Comparison of ENCODE assay signal across 25 mouse cellular contexts in the genomic region with DNA sequence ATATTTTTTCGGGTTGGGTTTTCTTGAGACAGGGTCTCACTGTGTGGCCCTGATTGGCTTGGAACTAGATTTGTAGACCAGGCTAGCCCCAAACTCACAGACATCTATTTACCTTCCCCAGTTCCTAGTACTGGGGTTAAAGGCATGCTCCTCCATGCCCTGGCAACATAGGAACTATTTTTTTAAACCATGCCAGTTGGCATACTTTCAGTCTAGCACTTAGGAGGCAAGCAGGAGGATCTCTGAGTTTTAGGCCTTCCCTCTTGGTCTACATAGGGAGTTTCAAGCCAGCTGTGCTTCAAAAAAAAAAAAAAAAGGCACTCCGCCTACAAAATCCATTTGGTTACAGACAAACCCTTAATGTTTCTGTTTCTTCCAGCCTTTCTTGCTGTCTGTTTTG. TPM values are rescaled to one million over a fixed set of nuclear protein-coding genes. Genes with fewer than 3 reads are reported as not detected.
A peak's percentile ranks its signal among the peaks of the same experiment; 100 is the strongest.
DNase-seq lines count a peak whose midpoint lies in the region; ATAC-seq lines count a peak whose summit lies in the region.
"Had no signal": no experiment of that assay in that cellular context is flagged by ENCODE, and none has a peak within 500 bp of the region (broad histone marks: within the 10 kb centered on the region; RNA-seq: fewer than 3 reads in every experiment).

No protein-coding gene starts in this region.

- peak overlapping the region; percentile 87; the same call in 1 of the 2 replicates for H3K27ac ChIP-seq in stomach, embryonic 16.5 days (ENCODE audit: low read length)
- H3K27ac ChIP-seq in heart, embryonic 10.5 days, result no peak overlapping the region
- H3K27ac ChIP-seq: forebrain, embryonic 13.5 days; forebrain, embryonic 15.5 days had no signal

- WGBS in stomach, embryonic 16.5 days, result 83% methylated on average over 2 of the region's 2 CpGs
- WGBS in heart, embryonic 10.5 days, result 84% methylated on average over 2 of the region's 2 CpGs

- no peaks in the 10 kb centered on the region for H3K9me3 ChIP-seq in stomach, embryonic 16.5 days (replicated peaks; ENCODE audit: control insufficient read depth, low read length)
- H3K9me3 ChIP-seq in heart, embryonic 10.5 days, result no peaks in the 10 kb centered on the region
- H3K9me3 ChIP-seq: embryonic facial prominence, embryonic 13.5 days; embryonic facial prominence, embryonic 15.5 days; forebrain, embryonic 13.5 days; forebrain, embryonic 15.5 days had no signal

- H3K4me1 ChIP-seq in stomach, embryonic 16.5 days (ENCODE audit: control insufficient read depth, insufficient read depth, low read length), result peaks cover 20% of the 10 kb centered on the region
- peaks cover 37% of the 10 kb centered on the region for H3K4me1 ChIP-seq in heart, embryonic 10.5 days

- H3K36me3 ChIP-seq in stomach, embryonic 16.5 days (ENCODE audit: control insufficient read depth, insufficient read depth, low read length), result no peaks in the 10 kb centered on the region
- peaks cover 43% of the 10 kb centered on the region for H3K36me3 ChIP-seq in heart, embryonic 10.5 days

- no peak for ATAC-seq in stomach, embryonic 16.5 days (ENCODE audit: insufficient read depth, low FRiP score)
- ATAC-seq: activated CD4-positive, CD25-positive, alpha-beta regulatory T cell, adult 4 months; CD4-positive, CD25-positive, alpha-beta regulatory T cell, adult 4 months; forebrain, embryonic 13.5 days; forebrain, embryonic 15.5 days; forebrain, postnatal 0 days; Patski had no signal

- H3K4me3 ChIP-seq in stomach, embryonic 16.5 days (replicated peaks; ENCODE audit: low read length), result no peak overlapping the region
- H3K4me3 ChIP-seq in heart, embryonic 10.5 days, result no peak overlapping the region
- H3K4me3 ChIP-seq: embryonic facial prominence, embryonic 13.5 days; embryonic facial prominence, embryonic 15.5 days; erythroblast, embryonic 14.5 days; forebrain, embryonic 13.5 days; forebrain, embryonic 15.5 days had no signal

- no peak overlapping the region for H3K9ac ChIP-seq in stomach, embryonic 16.5 days (ENCODE audit: low read length)
- H3K9ac ChIP-seq: embryonic facial prominence, embryonic 13.5 days; embryonic facial prominence, embryonic 15.5 days; forebrain, embryonic 13.5 days; forebrain, embryonic 15.5 days; forebrain, postnatal 0 days had no signal

- no peaks in the 10 kb centered on the region for H3K27me3 ChIP-seq in stomach, embryonic 16.5 days (ENCODE audit: control insufficient read depth, insufficient read depth, low read length)
- H3K27me3 ChIP-seq in heart, embryonic 10.5 days (ENCODE audit: insufficient read depth, poor library complexity, severe bottlenecking), result no peaks in the 10 kb centered on the region
- H3K27me3 ChIP-seq: CH12.LX; embryonic facial prominence, embryonic 13.5 days; embryonic facial prominence, embryonic 15.5 days; forebrain, embryonic 13.5 days; forebrain, embryonic 15.5 days; Patski had no signal

- peak; percentile 83 for DNase-seq in adipocyte (ENCODE audit: low spot score)
- DNase-seq in fat pad, adult 2 months (ENCODE audit: extremely low read depth, low read depth, low spot score), result peak; percentile 98
- DNase-seq in embryo, embryonic 9.5 days (ENCODE audit: extremely low spot score), result no peak
- DNase-seq in heart, embryonic 10.5 days (ENCODE audit: low spot score), result no peak
- no peak for DNase-seq in urinary bladder, adult 18-20 months (ENCODE audit: low spot score in 2 of 2)
- DNase-seq: adrenal gland, adult 2 months; adrenal gland, postnatal 10 days; adrenal gland, postnatal 25 days; B cell, adult 2 months; cerebellum, adult 2 months; cerebellum, adult 9-10 months; cerebellum, postnatal 10 days; cerebellum, postnatal 25 days; forebrain, postnatal 0 days had no signal

- H3K4me2 ChIP-seq in stomach, embryonic 16.5 days (ENCODE audit: low read depth, low read length), result no peak overlapping the region
- H3K4me2 ChIP-seq: embryonic facial prominence, embryonic 13.5 days; embryonic facial prominence, embryonic 15.5 days; forebrain, embryonic 13.5 days; forebrain, embryonic 15.5 days had no signal

RNA-seq across cellular contexts. Expression of a gene that starts 9.3 kb away (rescaled TPM):
- 55.4 and 63.1 TPM in 2 replicates for polyA plus RNA-seq in stomach, embryonic 16.5 days (2015; fragmentation: Nextera tagmentation; extraction: Ambion mirVana)
- polyA plus RNA-seq in heart, embryonic 10.5 days (2016; fragmentation: Nextera tagmentation; extraction: Ambion mirVana), result 94.3 and 111 TPM in 2 replicates

RNA-seq across cellular contexts. Expression of a gene that starts 26.9 kb away (rescaled TPM):
- 480 and 562 TPM in 2 replicates for polyA plus RNA-seq in stomach, embryonic 16.5 days (2015; fragmentation: Nextera tagmentation; extraction: Ambion mirVana)
- polyA plus RNA-seq in heart, embryonic 10.5 days (2016; fragmentation: Nextera tagmentation; extraction: Ambion mirVana), result 554 and 714 TPM in 2 replicates

RNA-seq across cellular contexts. Expression of a gene that starts 37.6 kb away (rescaled TPM):
- 0.66 and 0.90 TPM in 2 replicates for polyA plus RNA-seq in stomach, embryonic 16.5 days (2015; fragmentation: Nextera tagmentation; extraction: Ambion mirVana)
- polyA plus RNA-seq in heart, embryonic 10.5 days (2016; fragmentation: Nextera tagmentation; extraction: Ambion mirVana), result 1.3 TPM in 2 replicates
- polyA plus RNA-seq: CD4-positive, CD25-positive, alpha-beta regulatory T cell, adult 4 months; erythroblast, embryonic 14.5 days; G1E had no signal

RNA-seq across cellular contexts. Expression of a gene that starts 45.8 kb away (rescaled TPM):
- 50.3 and 60.9 TPM in 2 replicates for polyA plus RNA-seq in stomach, embryonic 16.5 days (2015; fragmentation: Nextera tagmentation; extraction: Ambion mirVana)
- 465 and 713 TPM in 2 replicates for polyA plus RNA-seq in heart, embryonic 10.5 days (2016; fragmentation: Nextera tagmentation; extraction: Ambion mirVana)
- polyA plus RNA-seq: activated CD4-positive, CD25-positive, alpha-beta regulatory T cell, adult 4 months; CD4-positive, CD25-positive, alpha-beta regulatory T cell, adult 4 months; erythroblast, embryonic 14.5 days; G1E had no signal

Comparison
In these comparisons a context has a peak if more than half of its experiments do, and no peak if none do; other contexts are left out.
1. DNase-seq: peak in adipocyte (single experiment) and fat pad, adult 2 months (single experiment); none in embryo, embryonic 9.5 days (single experiment), heart, embryonic 10.5 days (single experiment) and urinary bladder, adult 18-20 months (0 of 2).